Mouse (Mus musculus): ENCODE results near the gene Pde4d. TPM values are rescaled to one million over a fixed set of nuclear protein-coding genes. Genes with fewer than 3 reads are reported as not detected.

Pde4d gene
- polyA plus RNA-seq, 1 experiment from 2014 or later, result 27.9 TPM

DNA sequence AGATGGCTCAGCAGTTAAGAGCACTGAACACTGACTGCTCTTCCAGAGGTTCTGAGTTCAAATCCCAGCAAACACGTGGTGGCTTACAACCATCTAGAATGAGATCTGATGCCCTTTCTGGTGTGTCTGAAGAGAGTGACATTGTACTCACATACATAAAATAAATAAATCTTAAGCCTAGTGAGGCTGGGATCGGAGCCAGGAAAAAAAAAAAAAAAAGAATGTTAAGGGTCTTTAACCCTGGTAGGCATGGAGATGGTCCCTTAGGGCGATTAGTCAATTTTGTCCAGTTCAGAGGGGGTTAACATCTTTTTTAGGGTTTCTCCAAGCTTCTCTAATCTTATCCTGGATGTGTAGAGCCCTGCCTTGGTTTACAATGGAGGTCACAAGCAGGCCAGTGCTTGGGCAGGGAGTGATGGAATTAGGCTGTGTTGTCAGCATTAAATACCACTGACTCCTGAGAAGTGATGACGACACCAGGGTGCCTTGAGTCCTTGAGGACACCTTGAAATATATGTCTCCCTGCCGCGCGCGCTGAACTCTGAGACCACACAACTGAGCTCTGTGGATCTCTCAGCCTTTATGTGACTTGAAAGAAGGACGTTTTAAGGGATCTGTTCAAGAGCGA, 1181.8 kb downstream of the Pde4d start:
- Histone ChIP-seq H3K36me3 (ENCODE audit: control insufficient read depth, insufficient read depth) (no peaks in the 10 kb centered on the region), H3K27me3 (ENCODE audit: control insufficient read depth, insufficient read depth, low read length) (no peaks in the 10 kb centered on the region), H3K4me3 (ENCODE audit: low read length) (no peak overlapping the region), H3K27ac (ENCODE audit: low read length) (peak overlapping the region; percentile 95), H3K9ac (ENCODE audit: low read length) (no peak overlapping the region), H3K4me1 (ENCODE audit: control insufficient read depth, insufficient read depth, low read length) (peaks cover 27% of the 10 kb centered on the region), H3K9me3 (replicated peaks; ENCODE audit: control insufficient read depth, low read length) (no peaks in the 10 kb centered on the region), H3K4me2 (ENCODE audit: low read depth, low read length) (peak overlapping the region; percentile 22; the same call in 1 of the 2 replicates)
- whole genome bisulfite sequencing, result 27% methylated on average over 10 of the region's 10 CpGs
- no peak for ATAC-seq (replicated peaks; ENCODE audit: extremely low read depth, insufficient read depth, low FRiP score)

GRCm38 (mm10) chr13:109632387-109633036, 1182.8 kb downstream of the Pde4d start:
- no peaks in the 10 kb centered on the region for H3K9me3 ChIP-seq (replicated peaks; ENCODE audit: control insufficient read depth, low read length)
- 8% methylated on average over 7 of the region's 7 CpGs for WGBS
- ATAC-seq (replicated peaks; ENCODE audit: extremely low read depth, insufficient read depth, low FRiP score), result peak; percentile 88

GRCm38 (mm10) chr13:109633037-109633418, 1183.3 kb downstream of the Pde4d start:
- Histone ChIP-seq H3K4me2 (ENCODE audit: low read depth, low read length) (peak overlapping the region; percentile 65), H3K27ac (ENCODE audit: low read length) (peak overlapping the region; percentile 95), H3K4me1 (ENCODE audit: control insufficient read depth, insufficient read depth, low read length) (peaks cover 27% of the 10 kb centered on the region), H3K9ac (ENCODE audit: low read length) (peak overlapping the region; percentile 77), H3K9me3 (replicated peaks; ENCODE audit: control insufficient read depth, low read length) (no peaks in the 10 kb centered on the region), H3K36me3 (ENCODE audit: control insufficient read depth, insufficient read depth) (no peaks in the 10 kb centered on the region), H3K4me3 (ENCODE audit: low read length) (peak overlapping the region; percentile 48), H3K27me3 (ENCODE audit: control insufficient read depth, insufficient read depth, low read length) (no peaks in the 10 kb centered on the region)
- no peak for ATAC-seq (replicated peaks; ENCODE audit: extremely low read depth, insufficient read depth, low FRiP score)
- 22% methylated on average over 3 of the region's 3 CpGs for WGBS

More at GRCm38 (mm10) chr13:109632387-109633036, 1182.8 kb downstream of the Pde4d start:
- Histone ChIP-seq H3K27ac (ENCODE audit: low read length) (peak overlapping the region; percentile 95), H3K4me3 (ENCODE audit: low read length) (peak overlapping the region; percentile 48), H3K4me1 (ENCODE audit: control insufficient read depth, insufficient read depth, low read length) (peaks cover 27% of the 10 kb centered on the region), H3K36me3 (ENCODE audit: control insufficient read depth, insufficient read depth) (no peaks in the 10 kb centered on the region), H3K4me2 (ENCODE audit: low read depth, low read length) (peak overlapping the region; percentile 65), H3K27me3 (ENCODE audit: control insufficient read depth, insufficient read depth, low read length) (no peaks in the 10 kb centered on the region), H3K9ac (ENCODE audit: low read length) (peak overlapping the region; percentile 77)

DNA sequence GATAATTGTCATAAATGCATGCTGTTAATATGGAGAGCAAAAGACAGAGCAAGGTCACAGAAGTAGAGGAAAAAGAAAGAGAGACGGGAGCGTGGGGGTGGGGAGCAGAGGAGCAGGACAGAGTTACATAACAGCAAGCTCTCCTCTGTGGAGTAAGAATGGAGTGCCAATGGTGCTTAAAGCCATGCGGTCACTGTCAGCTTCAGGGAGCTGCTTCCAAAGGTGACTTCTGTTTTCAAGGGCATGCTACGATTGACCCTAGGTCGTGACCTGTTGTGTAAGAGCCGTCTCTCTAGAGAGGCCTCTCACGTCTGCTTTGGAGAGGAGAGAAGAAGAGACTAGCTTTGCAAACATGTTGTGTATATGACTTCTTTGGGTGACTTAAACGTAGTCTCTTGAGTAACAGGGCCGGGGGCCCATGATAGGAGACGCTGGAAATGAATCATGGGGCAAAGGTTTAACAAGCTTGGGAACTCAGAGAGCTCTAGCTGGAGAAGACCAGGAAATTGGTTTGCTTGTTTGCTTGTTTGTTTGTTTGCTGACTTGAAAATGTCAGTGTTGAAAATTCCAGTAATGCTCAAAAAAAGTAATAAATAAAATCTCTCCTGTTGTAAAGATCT, 1186.3 kb downstream of the Pde4d start:
- no peaks in the 10 kb centered on the region for H3K27me3 ChIP-seq (ENCODE audit: control insufficient read depth, insufficient read depth, low read length)
- 66% methylated on average over 10 of the region's 10 CpGs for WGBS
- H3K4me2 ChIP-seq (ENCODE audit: low read depth, low read length), result peak overlapping the region; percentile 8; the same call in 1 of the 2 replicates

DNA sequence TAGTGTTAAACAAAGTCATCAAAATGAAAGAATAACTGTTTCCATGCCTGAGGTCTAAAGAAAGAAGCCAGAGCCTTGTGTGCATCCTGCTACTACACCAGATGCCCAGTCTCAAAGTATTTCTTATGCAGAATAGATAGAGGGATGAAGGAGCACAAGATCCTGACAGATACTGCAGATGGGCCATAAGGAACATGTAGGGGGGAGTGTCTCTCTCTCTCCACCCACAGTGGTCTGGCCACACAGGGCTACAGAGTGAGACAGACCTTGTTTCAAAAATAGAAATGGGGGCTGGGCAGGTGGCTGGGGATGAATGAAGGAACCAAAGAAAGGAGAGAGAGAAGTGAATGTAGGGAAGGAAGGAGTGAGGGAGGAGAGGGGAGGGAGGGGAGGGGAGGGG, 1188.5 kb downstream of the Pde4d start:
- Histone ChIP-seq H3K4me2 (ENCODE audit: low read depth, low read length) (no peak overlapping the region), H3K27ac (ENCODE audit: low read length) (0 out of 2 replicates have a peak overlapping the region, but pooled peaks have one; percentile 27)

More for the DNA sequence above, 1186.3 kb downstream of the Pde4d start:
- H3K4me1 ChIP-seq (ENCODE audit: control insufficient read depth, insufficient read depth, low read length), result peaks cover 36% of the 10 kb centered on the region
- H3K36me3 ChIP-seq (ENCODE audit: control insufficient read depth, insufficient read depth), result no peaks in the 10 kb centered on the region
- ATAC-seq (replicated peaks; ENCODE audit: extremely low read depth, insufficient read depth, low FRiP score), result no peak
- H3K9ac ChIP-seq (ENCODE audit: low read length), result 0 out of 2 replicates have a peak overlapping the region, but pooled peaks have one; percentile 22
- no peaks in the 10 kb centered on the region for H3K9me3 ChIP-seq (replicated peaks; ENCODE audit: control insufficient read depth, low read length)
- H3K27ac ChIP-seq (ENCODE audit: low read length), result no peak overlapping the region
- H3K4me3 ChIP-seq (ENCODE audit: low read length), result no peak overlapping the region

DNA sequence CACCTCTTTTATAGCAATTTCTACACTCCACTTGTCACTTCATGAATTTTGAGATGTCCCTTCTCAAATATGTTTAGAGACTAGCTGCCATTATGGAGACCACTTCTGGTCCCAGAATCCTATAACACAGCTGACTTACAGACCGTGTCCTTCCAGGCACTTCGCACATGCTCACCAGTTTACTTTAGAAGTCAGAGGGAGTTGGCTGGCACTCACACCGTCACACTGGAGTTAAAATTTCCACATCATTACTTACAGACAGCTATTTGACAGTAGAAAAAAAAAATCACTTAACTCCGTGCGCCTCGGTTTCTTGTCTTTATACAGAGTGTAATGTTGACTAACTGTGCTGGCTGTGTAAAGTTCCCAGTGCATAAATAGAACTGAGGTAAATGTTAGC, 1189.5 kb downstream of the Pde4d start:
- Histone ChIP-seq H3K27ac (ENCODE audit: low read length) (no peak overlapping the region), H3K9ac (ENCODE audit: low read length) (no peak overlapping the region), H3K4me3 (ENCODE audit: low read length) (no peak overlapping the region), H3K9me3 (replicated peaks; ENCODE audit: control insufficient read depth, low read length) (no peaks in the 10 kb centered on the region), H3K36me3 (ENCODE audit: control insufficient read depth, insufficient read depth) (no peaks in the 10 kb centered on the region), H3K4me1 (ENCODE audit: control insufficient read depth, insufficient read depth, low read length) (peaks cover 22% of the 10 kb centered on the region), H3K4me2 (ENCODE audit: low read depth, low read length) (no peak overlapping the region), H3K27me3 (ENCODE audit: control insufficient read depth, insufficient read depth, low read length) (no peaks in the 10 kb centered on the region)
- ATAC-seq (replicated peaks; ENCODE audit: extremely low read depth, insufficient read depth, low FRiP score), result no peak
- WGBS, result 71% methylated on average over 6 of the region's 6 CpGs

More for the DNA sequence above, 1188.5 kb downstream of the Pde4d start:
- Histone ChIP-seq H3K4me1 (ENCODE audit: control insufficient read depth, insufficient read depth, low read length) (peaks cover 25% of the 10 kb centered on the region), H3K9me3 (replicated peaks; ENCODE audit: control insufficient read depth, low read length) (no peaks in the 10 kb centered on the region), H3K36me3 (ENCODE audit: control insufficient read depth, insufficient read depth) (no peaks in the 10 kb centered on the region), H3K4me3 (ENCODE audit: low read length) (no peak overlapping the region), H3K9ac (ENCODE audit: low read length) (no peak overlapping the region), H3K27me3 (ENCODE audit: control insufficient read depth, insufficient read depth, low read length) (no peaks in the 10 kb centered on the region)
- no peak for ATAC-seq (replicated peaks; ENCODE audit: extremely low read depth, insufficient read depth, low FRiP score)

DNA sequence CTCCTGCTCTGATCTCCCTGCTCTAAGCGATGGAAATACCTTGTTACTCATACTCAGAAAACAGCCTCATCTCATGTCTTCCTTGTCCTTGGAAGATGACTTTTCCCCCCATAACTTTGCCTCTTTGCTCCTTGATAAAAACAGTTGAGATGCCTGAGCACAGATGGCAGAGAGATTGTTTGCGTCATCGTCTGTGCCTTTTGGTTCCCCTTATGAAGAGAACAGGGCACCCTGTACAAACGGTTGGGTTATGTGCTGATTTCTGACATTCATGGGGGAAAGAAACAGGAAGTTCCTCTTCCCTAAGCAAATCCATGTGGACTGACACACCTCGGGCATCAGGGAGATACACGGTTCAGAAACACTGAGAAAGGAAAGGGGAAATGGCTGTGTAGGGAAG, 1191.8 kb downstream of the Pde4d start:
- no peak overlapping the region for H3K27ac ChIP-seq (ENCODE audit: low read length)
- no peak overlapping the region for H3K9ac ChIP-seq (ENCODE audit: low read length)
- H3K27me3 ChIP-seq (ENCODE audit: control insufficient read depth, insufficient read depth, low read length), result no peaks in the 10 kb centered on the region
- WGBS, result 46% methylated on average over 6 of the region's 6 CpGs
- ATAC-seq (replicated peaks; ENCODE audit: extremely low read depth, insufficient read depth, low FRiP score), result no peak
- no peaks in the 10 kb centered on the region for H3K36me3 ChIP-seq (ENCODE audit: control insufficient read depth, insufficient read depth)
- peaks cover 21% of the 10 kb centered on the region for H3K4me1 ChIP-seq (ENCODE audit: control insufficient read depth, insufficient read depth, low read length)
- H3K4me3 ChIP-seq (ENCODE audit: low read length), result no peak overlapping the region
- H3K4me2 ChIP-seq (ENCODE audit: low read depth, low read length), result no peak overlapping the region
- no peaks in the 10 kb centered on the region for H3K9me3 ChIP-seq (replicated peaks; ENCODE audit: control insufficient read depth, low read length)

DNA sequence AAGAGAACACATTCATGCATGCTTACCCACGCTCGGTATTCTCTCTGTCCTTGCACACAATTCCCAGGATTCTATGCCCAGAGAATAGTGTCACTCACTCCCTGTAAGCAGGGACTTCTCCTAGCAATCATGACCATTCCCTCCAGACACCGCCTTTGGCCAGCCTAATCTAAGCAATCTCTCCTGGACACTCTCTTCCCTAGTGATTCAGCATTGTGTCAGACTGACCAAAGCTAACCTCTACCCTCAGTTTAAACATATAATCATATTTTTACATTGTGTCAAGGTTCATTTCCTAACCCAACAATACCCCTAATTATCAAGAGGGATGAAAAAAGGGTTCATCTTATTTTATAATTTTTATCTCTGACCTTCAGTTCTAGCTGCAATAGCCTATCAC, 1193.7 kb downstream of the Pde4d start:
- Histone ChIP-seq H3K27me3 (ENCODE audit: control insufficient read depth, insufficient read depth, low read length) (no peaks in the 10 kb centered on the region), H3K9me3 (replicated peaks; ENCODE audit: control insufficient read depth, low read length) (no peaks in the 10 kb centered on the region), H3K4me1 (ENCODE audit: control insufficient read depth, insufficient read depth, low read length) (peaks cover 28% of the 10 kb centered on the region), H3K27ac (ENCODE audit: low read length) (no peak overlapping the region; the same call in 1 of the 2 replicates), H3K4me3 (ENCODE audit: low read length) (no peak overlapping the region), H3K9ac (ENCODE audit: low read length) (no peak overlapping the region), H3K4me2 (ENCODE audit: low read depth, low read length) (no peak overlapping the region), H3K36me3 (ENCODE audit: control insufficient read depth, insufficient read depth) (no peaks in the 10 kb centered on the region)
- ATAC-seq (replicated peaks; ENCODE audit: extremely low read depth, insufficient read depth, low FRiP score), result no peak
- WGBS, result 61% methylated on average over 3 of the region's 3 CpGs

DNA sequence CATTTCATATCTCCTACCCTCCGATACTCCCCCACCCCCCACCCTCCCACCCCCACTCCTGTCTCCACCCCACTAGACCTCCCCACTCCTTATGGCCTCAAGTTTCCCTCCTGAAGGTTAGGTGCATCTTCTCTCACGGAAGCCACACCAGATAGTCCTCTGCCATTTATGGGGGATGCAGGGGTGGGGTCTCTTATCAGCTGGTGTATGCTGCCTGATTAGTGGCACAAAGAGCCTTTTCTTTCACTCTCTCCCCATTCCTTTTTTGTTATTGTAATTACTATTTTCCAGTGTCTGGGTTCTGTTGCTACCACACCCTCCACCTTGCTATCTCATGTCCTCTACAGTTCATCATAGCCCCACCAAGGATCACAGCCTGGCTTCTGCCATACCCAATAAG, 1194.3 kb downstream of the Pde4d start:
- H3K9me3 ChIP-seq (replicated peaks; ENCODE audit: control insufficient read depth, low read length), result no peaks in the 10 kb centered on the region
- H3K4me1 ChIP-seq (ENCODE audit: control insufficient read depth, insufficient read depth, low read length), result peaks cover 24% of the 10 kb centered on the region
- H3K27me3 ChIP-seq (ENCODE audit: control insufficient read depth, insufficient read depth, low read length), result no peaks in the 10 kb centered on the region
- no peak for ATAC-seq (replicated peaks; ENCODE audit: extremely low read depth, insufficient read depth, low FRiP score)
- WGBS, result 56% methylated on average over 2 of the region's 2 CpGs
- H3K27ac ChIP-seq (ENCODE audit: low read length), result no peak overlapping the region
- no peak overlapping the region for H3K4me2 ChIP-seq (ENCODE audit: low read depth, low read length)
- H3K4me3 ChIP-seq (ENCODE audit: low read length), result no peak overlapping the region
- no peak overlapping the region for H3K9ac ChIP-seq (ENCODE audit: low read length)
- no peaks in the 10 kb centered on the region for H3K36me3 ChIP-seq (ENCODE audit: control insufficient read depth, insufficient read depth)
